Mouse (Mus musculus) kidney, adult 9 months (tissue): Measurements from ENCODE around the gene Bag6.

Source experiments
- DNase-seq: peaks from one replicate; pipeline ENCODE4 v3.0.0; 2022

The Bag6 gene

GRCm38 (mm10) chr17:35134801-35135590 lies at the start of gene Bag6:
Gene Bag6 (plus strand): TSS chr17:35135178.
- DNase-seq: peak; percentile 96

GRCm38 (mm10) chr17:35085208-35085865 lies 49.6 kb upstream of the Bag6 start, which contains the start of gene Ly6g6f:
Gene Ly6g6f (minus strand): TSS chr17:35085610.
- no peak for DNase-seq

GRCm38 (mm10) chr17:35088151-35088550 lies 46.8 kb upstream of the Bag6 start:
- DNase-seq: no peak

- peak; percentile 95 for DNase-seq
Observed at GRCm38 (mm10) chr17:35088825-35089644, 45.9 kb upstream of the Bag6 start, which contains the start of gene Abhd16a. Gene Abhd16a (plus strand): TSS chr17:35089263.

GRCm38 (mm10) chr17:35090166-35090932 lies 44.6 kb upstream of the Bag6 start:
- DNase-seq: no peak

- no peak for DNase-seq
Observed at GRCm38 (mm10) chr17:35092403-35093198, 42.4 kb upstream of the Bag6 start.

GRCm38 (mm10) chr17:35094475-35095365 lies 40.3 kb upstream of the Bag6 start:
- DNase-seq: no peak

- no peak for DNase-seq
Observed at GRCm38 (mm10) chr17:35096597-35096996, 38.4 kb upstream of the Bag6 start.

GRCm38 (mm10) chr17:35097164-35097655 lies 37.8 kb upstream of the Bag6 start:
- peak; percentile 39 for DNase-seq

GRCm38 (mm10) chr17:35100196-35100765 lies 34.7 kb upstream of the Bag6 start:
- no peak for DNase-seq

GRCm38 (mm10) chr17:35101161-35101560 lies 33.8 kb upstream of the Bag6 start:
- DNase-seq: no peak

- no peak for DNase-seq
Observed at GRCm38 (mm10) chr17:35102299-35102698, 32.7 kb upstream of the Bag6 start.

- peak; percentile 88 for DNase-seq
Observed at GRCm38 (mm10) chr17:35103221-35103690, 31.7 kb upstream of the Bag6 start.

GRCm38 (mm10) chr17:35104079-35104478 lies 30.9 kb upstream of the Bag6 start:
- no peak for DNase-seq

GRCm38 (mm10) chr17:35104754-35105153 lies 30.2 kb upstream of the Bag6 start:
- no peak for DNase-seq

GRCm38 (mm10) chr17:35105740-35106389 lies 29.1 kb upstream of the Bag6 start:
- peak; percentile 47 for DNase-seq

GRCm38 (mm10) chr17:35106522-35106921 lies 28.5 kb upstream of the Bag6 start:
- no peak for DNase-seq

- no peak for DNase-seq
Observed at GRCm38 (mm10) chr17:35108097-35108496, 26.9 kb upstream of the Bag6 start, which contains the start of gene Ly6g5c. Gene Ly6g5c (plus strand): TSS chr17:35108279.

- DNase-seq: no peak
Observed at GRCm38 (mm10) chr17:35111774-35112173, 23.2 kb upstream of the Bag6 start.
